Mouse (Mus musculus): ENCODE data around the gene Tmem175.

Gene Tmem175

DNA sequence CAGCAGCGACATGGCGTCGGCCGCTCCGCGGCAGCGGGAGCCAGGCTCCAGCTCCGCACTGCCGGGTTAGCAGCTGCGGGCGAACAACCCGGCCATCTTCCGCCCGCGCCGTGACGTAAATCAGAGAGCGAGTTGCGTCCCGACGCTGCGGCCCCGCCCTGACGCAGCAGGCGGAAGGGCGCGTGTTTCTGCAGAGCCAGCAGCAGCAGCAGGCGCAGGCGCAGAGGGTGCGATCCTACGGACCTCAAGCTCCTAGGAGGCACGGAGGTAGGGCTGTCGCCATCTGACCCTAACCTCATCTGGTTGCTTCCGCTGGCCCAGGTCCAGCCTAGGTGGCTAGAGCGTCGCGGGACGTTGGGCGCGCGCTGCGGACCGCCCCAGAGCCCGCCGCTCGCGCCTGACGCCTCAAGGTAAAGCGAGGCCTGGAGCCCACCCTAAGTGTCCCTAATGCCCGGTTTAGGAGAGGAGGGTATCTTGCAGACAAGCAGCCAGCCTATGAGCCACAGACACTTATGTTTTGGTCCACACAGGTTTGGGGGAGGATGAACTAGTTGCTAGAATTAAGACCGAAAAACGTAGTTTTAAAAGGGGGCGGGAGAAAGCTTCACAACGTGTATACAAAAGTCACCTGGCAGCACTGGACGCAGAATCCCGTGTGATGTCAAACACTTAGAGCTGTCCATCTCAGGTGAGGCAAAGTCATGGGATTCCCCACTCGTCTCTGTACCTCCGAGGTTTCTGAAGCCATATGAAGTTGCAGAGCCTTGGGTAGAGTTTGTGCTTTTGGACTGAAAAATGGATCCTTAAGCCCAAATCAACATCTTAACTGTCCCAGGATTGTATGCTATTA, at the start of gene Tmem175, which contains the start of gene Gak:
Gene Tmem175, plus strand, starts transcription at position 137 of the 850 bp plus-strand sequence.
Gene Gak, minus strand, starts transcription at position 122 of the 850 bp plus-strand sequence.
- in situ Hi-C loops (cut with MboI, MseI): loop anchor here (10.0 kb wide), 1 partner anchor 845 kb away; no protein-coding TSS in a partner anchor

DNA sequence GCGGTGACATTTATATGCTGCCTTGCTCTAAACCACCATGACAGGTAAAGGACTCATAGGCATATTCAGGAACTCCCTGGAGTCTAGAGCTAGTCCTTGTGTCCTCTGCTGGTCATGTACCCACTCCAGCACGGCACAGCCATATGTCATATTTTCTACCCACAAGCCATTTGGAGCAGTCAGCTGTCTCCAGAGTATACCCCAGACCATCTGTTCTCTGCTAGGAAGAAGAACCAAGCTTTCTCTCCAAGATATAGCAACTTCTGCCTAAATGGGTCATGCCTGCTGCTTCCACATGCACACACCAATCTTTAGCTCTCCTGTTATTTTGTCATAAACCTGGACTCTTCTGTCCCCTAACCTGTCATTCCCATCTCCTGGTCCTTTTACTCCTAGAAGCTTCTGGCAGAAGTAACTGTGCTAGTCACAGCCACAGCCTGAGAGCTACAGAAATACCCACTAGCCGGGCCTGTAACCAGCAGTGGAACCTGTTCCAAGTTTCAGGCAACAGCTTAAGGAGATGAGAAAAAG, 48.1 kb upstream of the Tmem175 start:
- in situ Hi-C loops (cut with MboI, MseI): no loop called here

DNA sequence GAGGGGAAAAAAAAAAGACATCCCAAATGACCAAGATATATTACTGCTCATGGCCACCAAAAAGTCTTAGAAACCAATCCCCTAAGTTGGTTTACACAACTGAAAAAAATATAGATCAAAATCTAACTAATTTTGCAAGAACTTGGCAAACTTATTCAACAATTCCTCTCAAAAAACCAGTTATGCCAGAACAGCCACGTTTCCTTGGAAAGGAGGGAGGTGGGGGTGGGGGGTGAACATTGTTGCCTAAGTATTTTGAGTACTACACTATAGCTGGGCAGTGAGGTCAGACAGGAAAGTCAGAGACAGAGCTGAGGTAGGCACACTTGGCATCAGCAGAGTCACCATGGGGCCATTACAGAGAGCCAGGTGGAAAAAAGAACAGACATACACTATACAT, 29.6 kb upstream of the Tmem175 start:
- in situ Hi-C loops (cut with MboI, MseI): loop anchor here (25.0 kb wide), 1 partner anchor 1712 kb away; no protein-coding TSS in a partner anchor

DNA sequence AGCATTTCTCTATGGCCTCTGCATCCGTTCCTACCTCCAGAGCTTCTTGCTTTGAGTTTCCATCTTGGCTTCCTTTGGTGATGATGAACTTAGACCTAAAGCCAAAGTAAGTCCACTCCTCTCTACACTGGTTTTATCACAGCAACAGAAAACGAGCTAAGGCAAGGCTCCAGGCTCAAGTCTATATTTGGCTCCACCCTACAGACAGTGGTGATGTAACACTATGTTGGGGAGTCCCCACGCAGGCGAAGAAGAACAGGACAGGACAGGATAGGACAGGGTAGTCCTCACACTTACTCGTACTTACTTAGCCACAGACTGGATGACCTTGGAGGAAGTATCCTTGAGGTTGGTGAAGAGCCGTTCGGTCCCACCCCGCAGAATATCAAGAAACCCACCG, 27.0 kb upstream of the Tmem175 start:
- in situ Hi-C loops (cut with MboI, MseI): loop anchor here (25.0 kb wide), 1 partner anchor 1710 kb away; no protein-coding TSS in a partner anchor

DNA sequence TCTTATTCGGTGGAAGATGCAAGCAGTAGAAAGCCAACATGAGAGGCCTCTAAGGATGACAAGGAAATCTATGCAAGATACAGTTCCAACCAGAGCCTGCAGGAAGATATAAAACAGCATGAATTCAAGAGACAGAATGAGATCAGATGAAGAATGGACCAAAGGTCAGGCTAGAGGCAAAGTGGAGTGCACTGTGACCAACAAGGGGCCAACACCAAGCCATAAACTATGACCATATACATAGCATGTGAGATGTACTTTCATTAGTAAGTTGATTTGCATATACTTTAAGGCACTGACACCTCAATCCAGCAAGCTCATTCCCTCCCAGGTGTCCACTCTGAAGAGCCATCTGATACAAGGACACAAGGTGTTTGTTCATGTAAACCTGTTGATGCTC, 19.1 kb upstream of the Tmem175 start:
- in situ Hi-C loops (cut with MboI, MseI): loop anchor here (25.0 kb wide), 1 partner anchor 1702 kb away; no protein-coding TSS in a partner anchor

DNA sequence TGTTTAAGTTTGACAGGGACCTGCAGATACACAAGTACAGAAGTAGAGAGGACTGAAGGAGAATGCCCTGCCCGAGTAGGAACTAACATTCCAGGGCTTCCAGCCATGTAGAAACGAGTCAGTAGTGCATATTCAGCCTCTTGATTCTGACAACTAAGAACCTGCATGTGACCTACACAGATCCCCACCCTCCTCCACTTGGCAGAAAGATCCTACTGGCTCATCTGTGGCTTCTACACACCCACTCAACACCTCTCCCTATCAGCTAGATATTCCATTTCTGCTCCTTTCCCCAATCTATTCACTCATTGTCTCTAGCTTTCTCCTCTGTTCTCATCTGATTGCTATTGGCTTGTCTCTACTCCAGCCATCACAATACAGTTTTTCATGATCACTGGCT, 7.7 kb upstream of the Tmem175 start:
- in situ Hi-C loops (cut with MboI, MseI): loop anchor here (25.0 kb wide), 1 partner anchor 1690 kb away; no protein-coding TSS in a partner anchor

DNA sequence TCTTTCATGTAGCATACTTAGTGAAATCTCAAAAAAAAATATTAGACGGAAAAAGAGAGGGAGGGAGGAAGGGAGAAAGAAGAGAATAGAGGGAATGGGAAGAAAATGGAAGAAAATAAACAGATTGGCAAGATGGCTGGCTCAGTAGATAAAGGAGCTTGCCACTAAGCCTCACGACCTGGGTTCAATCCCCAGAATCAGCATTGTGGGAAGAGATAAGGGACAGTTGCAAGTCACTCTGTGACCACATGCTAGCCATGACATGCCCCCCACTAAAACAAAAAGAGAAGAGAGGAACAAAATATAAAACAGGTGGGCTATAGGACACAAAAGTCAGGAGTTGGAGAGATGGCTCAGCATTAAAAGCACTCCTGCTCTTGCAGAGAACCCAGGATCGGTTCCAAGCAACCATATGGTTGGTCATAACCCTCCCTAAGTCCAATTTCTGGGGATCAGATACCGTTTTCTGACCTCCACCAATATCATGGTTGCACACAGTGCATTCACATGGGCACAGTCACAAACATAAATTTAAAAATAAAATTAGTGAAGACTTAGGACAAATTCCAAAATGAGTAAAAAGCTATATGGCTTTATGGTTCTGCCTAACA, 3.4 kb upstream of the Tmem175 start:
- in situ Hi-C loops (cut with MboI, MseI): no loop called here

DNA sequence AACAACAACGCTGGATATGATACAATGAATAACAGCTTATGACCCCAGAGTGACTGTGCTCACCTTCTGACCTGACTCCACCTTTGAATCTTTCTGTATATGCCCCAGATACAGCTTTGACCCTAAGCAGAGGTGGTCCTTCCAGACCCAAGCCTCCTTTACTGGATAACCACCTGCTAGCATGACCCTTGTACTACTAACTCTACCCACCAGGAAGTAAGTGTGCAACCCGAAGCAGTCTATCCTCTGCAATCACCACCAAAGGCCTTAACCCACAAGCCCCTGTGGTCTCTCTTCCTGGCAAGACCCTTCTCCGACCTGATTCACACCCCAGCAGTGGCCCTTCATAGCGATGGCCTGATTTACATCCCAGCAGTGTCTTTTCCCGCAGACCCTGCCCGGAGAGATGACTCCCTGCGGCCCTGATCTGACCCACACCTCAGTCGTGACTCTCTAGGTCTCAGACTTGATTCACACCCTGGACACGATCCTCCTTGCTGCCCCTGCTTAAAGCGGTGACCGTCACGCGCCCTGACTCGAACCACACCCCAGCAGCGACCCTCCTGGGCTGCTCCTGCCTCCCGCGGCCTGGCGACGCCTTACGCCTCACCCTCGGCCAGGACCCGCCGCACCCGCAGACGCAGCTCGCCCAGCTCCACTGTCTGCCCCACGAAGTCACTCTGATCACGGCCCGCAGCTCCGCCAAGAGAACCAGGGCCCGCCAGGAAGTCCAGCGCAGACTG, 508 bp upstream of the Tmem175 start:
- in situ Hi-C loops (cut with MboI, MseI): no loop called here

DNA sequence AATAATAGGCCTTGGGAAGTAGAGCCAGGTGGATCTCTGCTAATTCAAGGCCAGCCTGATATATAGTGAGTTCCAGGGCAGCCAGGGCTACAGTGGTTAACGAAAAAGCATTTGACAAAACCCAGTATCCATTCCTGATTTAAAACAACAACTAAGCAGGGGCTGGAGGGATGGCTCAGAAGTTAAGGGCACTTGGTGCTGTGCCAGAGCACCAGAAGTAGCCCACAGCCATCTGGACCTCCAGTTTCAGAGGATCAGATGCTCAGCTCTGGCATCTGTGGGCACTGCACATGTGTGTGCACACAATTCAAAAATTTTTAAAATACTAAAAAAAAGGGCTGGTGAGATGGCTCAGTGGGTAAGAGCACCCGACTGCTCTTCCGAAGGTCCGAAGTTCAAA, 4.1 kb downstream of the Tmem175 start:
- in situ Hi-C loops (cut with MboI, MseI): loop anchor here (10.0 kb wide), 1 partner anchor 849 kb away; no protein-coding TSS in a partner anchor

DNA sequence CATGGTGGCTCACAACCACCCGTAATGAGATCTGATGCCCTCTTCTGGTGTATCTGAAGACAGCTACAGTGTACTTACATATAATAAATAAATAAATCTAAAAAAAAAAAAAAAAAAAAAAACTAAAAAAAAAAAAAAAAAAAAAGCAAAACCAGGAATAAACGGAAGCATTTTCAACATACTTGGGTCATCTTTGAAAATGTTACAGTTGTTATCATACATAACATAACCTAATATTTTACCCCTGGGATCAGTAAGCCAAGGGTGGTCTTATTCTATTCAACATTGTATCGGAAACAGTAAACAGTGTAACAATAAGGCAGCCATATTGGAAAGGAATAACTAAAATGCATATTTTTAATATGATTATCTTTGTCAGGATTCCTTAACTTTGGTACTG, 4.5 kb downstream of the Tmem175 start:
- in situ Hi-C loops (cut with MboI, MseI): loop anchor here (10.0 kb wide), 1 partner anchor 849 kb away; no protein-coding TSS in a partner anchor

DNA sequence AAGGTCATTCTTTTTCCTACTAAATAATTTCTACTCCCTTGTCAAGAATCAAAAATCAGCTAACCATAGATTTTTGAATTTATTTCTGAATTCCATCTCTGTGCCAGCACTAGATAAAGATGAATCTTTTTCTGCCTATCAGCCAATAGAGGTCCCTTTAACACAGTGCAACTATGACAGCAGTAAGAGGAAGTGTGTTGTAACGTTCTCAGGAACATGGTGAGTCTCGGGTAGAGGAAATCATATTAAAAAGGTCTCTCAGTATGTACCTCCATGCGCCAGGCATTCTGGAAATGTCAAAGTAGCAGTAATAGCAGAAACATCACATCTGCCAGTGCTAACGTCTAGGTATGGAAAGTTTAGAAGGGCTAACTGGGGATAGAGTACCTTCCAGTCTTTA, 6.6 kb downstream of the Tmem175 start:
- in situ Hi-C loops (cut with MboI, MseI): loop anchor here (10.0 kb wide), 1 partner anchor 851 kb away; no protein-coding TSS in a partner anchor

DNA sequence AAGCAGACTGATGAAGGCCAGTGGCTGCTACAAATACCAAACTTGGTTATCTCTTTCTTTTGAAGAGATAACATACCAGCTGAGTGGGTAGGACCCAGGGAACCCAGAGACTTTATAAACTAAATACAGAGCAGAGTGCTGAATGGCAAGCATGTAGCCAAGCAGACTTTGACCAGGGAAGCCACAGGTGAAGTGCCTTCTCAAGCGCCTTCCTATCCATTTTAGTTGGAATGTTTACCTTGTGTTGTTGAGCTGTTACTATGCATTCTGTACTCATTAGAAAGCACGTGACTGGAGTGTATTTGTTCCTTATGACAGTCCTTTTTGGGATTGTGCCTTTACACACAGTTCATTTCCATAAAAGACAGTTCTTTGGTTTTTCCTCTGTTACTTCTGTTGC, 14.1 kb downstream of the Tmem175 start:
- in situ Hi-C loops (cut with MboI, MseI): no loop called here

DNA sequence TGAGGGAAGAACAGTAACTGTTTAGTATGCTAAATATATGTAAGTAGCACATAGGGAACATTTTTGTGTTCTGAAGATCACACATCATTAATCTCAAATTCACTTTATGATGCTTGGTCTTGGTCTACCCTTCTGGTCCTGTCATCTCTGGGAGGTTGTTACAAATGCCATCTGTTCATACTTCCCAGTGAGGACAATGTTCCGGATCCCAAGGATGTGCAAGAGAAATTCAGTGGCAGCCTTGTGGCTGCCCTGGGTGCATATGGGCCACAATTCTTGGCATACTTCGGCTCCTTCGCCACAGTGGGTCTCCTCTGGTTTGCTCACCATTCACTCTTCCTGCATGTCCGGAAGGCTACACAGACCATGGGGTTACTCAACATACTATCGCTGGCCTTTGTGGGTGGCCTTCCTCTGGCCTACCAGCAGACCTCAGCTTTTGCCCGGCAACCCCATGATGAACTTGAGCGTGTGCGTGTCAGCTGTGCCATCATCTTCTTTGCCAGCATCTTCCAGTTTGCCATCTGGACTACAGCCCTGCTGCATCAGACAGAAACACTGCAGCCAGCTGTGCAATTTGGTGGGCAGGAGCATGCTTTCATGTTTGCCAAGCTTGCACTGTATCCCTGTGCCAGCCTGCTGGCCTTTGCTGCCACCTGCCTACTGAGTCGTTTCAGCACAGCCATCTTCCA, 16.2 kb downstream of the Tmem175 start:
- in situ Hi-C loops (cut with MboI, MseI): no loop called here

DNA sequence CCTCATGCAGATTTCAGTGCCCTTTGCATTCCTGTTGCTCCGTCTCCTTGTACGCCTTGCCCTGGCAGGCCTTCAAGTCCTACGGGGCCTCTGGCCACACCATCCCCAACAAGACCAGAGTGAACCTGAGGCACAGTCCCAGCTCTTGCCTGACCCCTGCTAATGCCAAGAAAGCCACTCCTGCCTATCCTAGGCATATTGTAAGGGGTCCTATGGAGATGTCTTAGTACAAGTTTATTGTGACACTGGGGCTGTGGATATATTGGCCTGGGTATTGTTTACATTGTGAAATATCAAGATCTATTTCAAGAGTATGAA, 16.7 kb downstream of the Tmem175 start:
- in situ Hi-C loops (cut with MboI, MseI): no loop called here

DNA sequence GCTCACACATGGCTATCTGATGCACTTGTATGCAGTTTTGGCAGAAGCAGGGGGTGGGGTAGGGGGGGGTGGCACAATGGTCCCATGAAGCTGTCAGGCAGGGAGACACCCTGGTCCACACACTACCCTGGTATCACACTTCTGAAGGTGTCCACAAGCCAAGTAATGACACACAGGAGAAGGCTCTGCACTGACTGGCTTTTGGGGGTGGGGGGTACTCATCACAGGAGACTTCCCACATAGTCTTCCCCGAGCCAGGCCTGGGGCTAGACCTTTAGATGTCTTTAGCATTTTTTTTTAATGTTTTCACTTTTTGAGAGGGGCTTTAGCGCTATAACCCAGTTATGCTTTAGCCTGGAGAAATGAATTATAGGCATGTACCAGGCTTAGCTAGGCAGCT, 17.7 kb downstream of the Tmem175 start:
- in situ Hi-C loops (cut with MboI, MseI): no loop called here

DNA sequence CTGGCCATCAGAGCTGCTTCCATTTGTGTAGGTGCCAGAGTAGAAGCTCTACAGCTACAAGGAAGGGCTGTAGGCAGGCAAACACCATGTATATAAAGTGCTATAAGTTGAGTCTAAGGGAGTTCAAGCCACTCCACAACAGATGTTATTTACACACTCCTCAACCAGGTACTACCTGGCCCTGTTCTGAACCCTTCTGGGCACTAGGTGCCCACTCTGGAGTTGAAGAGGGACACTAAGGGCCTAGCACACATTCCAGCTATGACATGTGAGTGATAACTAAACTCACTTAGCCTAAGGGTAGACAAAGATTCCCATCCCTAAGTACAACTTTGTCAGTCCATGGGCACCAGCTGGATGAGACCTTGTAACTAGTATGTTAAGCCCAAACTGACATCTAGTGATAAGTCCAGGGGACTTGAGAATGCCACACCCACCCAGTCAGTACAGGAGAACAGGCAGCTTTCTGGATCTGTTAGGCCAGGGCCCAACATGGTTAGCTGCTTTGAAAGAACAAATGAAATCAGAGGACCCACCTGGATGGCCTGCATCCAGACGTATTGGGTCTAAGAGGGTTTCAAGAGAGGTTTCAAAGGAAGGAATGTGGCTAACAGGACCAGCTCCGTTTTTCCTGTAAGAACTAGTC, 18.4 kb downstream of the Tmem175 start:
- in situ Hi-C loops (cut with MboI, MseI): no loop called here

DNA sequence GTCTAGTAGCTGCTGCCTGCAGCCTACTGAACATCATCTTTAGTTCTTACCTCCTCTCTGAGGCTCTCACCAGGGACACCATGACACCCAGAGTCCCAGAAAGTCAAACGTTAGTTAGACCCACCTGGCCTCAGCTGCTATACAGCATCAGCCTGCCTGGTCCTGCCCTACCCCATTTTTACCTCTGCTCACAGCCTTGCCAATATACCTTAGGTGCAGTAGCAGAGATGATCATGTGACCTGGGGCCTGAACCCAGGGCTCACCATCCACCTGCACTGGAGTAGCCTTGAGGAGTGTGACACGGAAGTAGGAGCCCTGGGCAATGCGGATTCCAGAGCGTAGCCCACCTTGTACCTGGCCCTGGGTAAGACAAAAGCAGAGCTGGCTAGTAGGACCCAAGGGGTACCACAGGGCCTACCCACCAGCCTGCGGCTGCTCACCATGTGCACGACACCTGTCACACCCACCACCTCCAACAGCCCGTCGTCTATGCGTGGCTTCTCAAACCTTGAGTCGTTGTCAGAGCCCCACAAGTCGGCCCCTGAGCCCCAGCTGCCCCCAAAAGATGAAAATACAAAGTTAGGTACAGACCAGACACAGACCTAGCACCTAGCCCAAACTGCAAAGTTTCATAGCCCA, 19.5 kb downstream of the Tmem175 start:
- in situ Hi-C loops (cut with MboI, MseI): no loop called here

DNA sequence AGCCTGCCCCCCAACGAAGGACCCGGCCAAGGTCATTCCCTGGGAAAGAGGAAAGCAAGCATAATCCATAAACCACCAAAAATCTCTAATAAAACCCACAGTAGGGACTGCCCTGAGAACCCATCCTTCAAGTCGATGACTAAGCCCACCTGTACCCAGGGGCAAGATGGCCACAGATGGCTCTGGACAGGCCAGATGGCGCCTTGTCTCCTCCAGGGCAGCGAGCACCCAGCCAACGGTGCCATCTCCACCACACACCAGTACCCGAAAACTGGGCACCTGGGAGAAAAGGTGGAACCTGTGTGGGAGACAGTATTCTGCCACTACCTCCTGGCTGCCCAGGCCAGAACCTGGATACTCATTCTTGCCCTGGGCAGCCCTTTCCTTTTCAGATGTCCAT, 20.8 kb downstream of the Tmem175 start:
- in situ Hi-C loops (cut with MboI, MseI): loop anchor here (10.0 kb wide), 1 partner anchor 216 kb away; the partner anchor contains the start of gene Atp5k

DNA sequence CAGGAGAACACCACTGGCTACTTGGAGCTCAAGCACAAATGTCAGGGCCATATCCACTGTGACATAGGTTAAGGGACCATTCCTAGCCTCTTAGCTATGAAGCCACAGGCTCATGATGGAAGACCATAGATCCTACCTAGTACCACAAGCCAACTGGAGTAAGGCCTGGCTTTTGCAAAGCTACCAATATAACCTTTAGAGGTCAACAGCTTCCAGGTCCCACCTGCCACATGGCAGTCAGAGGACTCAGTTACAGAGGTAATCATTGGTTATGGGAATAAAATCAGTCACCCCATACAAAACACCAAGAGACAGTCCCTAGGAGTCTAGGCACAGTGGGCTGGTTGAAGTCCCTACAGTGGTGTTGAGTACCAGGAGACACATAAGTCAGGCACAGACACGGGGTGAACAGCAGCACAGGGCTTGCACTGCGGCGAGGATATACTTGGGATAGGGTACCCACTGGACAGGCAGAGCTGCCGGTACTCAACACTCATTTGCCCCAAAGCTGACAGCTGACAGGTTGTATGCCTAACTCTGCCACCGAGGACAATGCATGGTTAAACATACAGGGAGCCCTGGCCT, 21.7 kb downstream of the Tmem175 start:
- in situ Hi-C loops (cut with MboI, MseI): loop anchor here (10.0 kb wide), 1 partner anchor 216 kb away; the partner anchor contains the start of gene Atp5k

All from regulatory T cell (primary cell).